Mouse (Mus musculus) liver, embryonic 14.5 days (tissue): ENCODE measurements at regions not wholly inside any gene's neighbourhood (a gene's known extent, or its start where the extent isn't known, plus 50 kb on each side); places are given as distances from the start of the nearest gene placed in this dataset.
A peak's percentile ranks its signal among the peaks of the same experiment; 100 is the strongest.

ENCODE experiments used
- ATAC-seq: fragments of 200-750 bp; cut with Nextera tagmentation; 2 replicates; pipeline ENCODE4 v1.8.0; 2017; ENCODE audit warnings: moderate number of reproducible peaks, mild to moderate bottlenecking, moderate library complexity; ENCODE audit not compliant: insufficient read depth
- DNase-seq, 3 experiments: peaks; one replicate each; pipeline ENCODE4 v3.0.0-alpha.2; 2012 to 2013; ENCODE audit warnings: low read depth in 3 of 3, low spot score in 3 of 3
- H3K27ac ChIP-seq: fragments of 300-500 bp; sonication (generic); 2 replicates; pipeline ENCODE4 v1.5.1; 2014; ENCODE audit warnings: moderate library complexity, mild to moderate bottlenecking, control low read depth, inconsistent platforms
- H3K27me3 ChIP-seq: fragments of 300-500 bp; sonication (generic); 2 replicates; pipeline ENCODE4 v1.6.1; 2014; ENCODE audit warnings: mild to moderate bottlenecking, low read length, moderate library complexity; ENCODE audit not compliant: control insufficient read depth, insufficient read depth
- H3K36me3 ChIP-seq: fragments of 300-500 bp; sonication (generic); replicated peaks from 2 replicates; pipeline ENCODE4 v1.6.1; 2014; ENCODE audit warnings: low read depth; ENCODE audit not compliant: control insufficient read depth, insufficient read depth
- H3K4me1 ChIP-seq, 2 experiments: fragments of 200-500 bp in 1 of 2; fragments of 300-500 bp in 1 of 2; sonication (generic) in 1 of 2; replicated peaks; 2 replicates each; pipeline ENCODE4 v1.6.1; 2012 to 2014; ENCODE audit warnings: antibody characterized with exemption in 1 of 2, inconsistent platforms in 1 of 2, low read length in 1 of 2; ENCODE audit not compliant: control insufficient read depth in 2 of 2, insufficient read depth in 2 of 2
- H3K4me2 ChIP-seq: fragments of 300-500 bp; sonication (generic); 2 replicates; pipeline ENCODE4 v1.6.1; 2014; ENCODE audit warnings: low read depth, mild to moderate bottlenecking, control low read depth, moderate library complexity
- H3K4me3 ChIP-seq, 2 experiments: fragments of 200-500 bp in 1 of 2; fragments of 300-500 bp in 1 of 2; sonication (generic) in 1 of 2; 2 replicates each; pipeline ENCODE4 v1.5.1; 2012 to 2014; ENCODE audit warnings: low read depth in 2 of 2, low read length in 2 of 2, mild to moderate bottlenecking in 2 of 2, control low read depth in 1 of 2, inconsistent platforms in 1 of 2, moderate library complexity in 1 of 2; ENCODE audit not compliant: insufficient read depth in 1 of 2
- H3K9ac ChIP-seq: fragments of 300-500 bp; sonication (generic); replicated peaks from 2 replicates; pipeline ENCODE4 v1.6.1; 2014; ENCODE audit warnings: mild to moderate bottlenecking, control low read depth, moderate library complexity
- H3K9me3 ChIP-seq: fragments of 300-500 bp; sonication (generic); 2 replicates; pipeline ENCODE4 v1.6.1; 2016; ENCODE audit warnings: low read length, mixed read lengths; ENCODE audit not compliant: control insufficient read depth
- CTCF ChIP-seq: IDR thresholded peaks from 2 replicates; pipeline ENCODE4 v1.5.1; 2016; ENCODE audit warnings: antibody characterized with exemption, low read depth, control low read depth
- EP300 ChIP-seq: IDR thresholded peaks from 2 replicates; pipeline ENCODE4 v1.6.1; 2016; ENCODE audit warnings: antibody characterized with exemption, low read depth
- WGBS: fragments of 180-500 bp; shearing (Covaris S2); extraction: QIAGEN DNeasy Blood & Tissue Kit; methylation state at CpG from one replicate; pipeline ENCODE4 v1.1.7; 2014; ENCODE audit not compliant: insufficient replicate concordance; 5-methylcytosine and 5-hydroxymethylcytosine counted together

- Histone ChIP-seq H3K4me3 (no peak overlapping the region), H3K36me3 (no peaks in the 10 kb centered on the region), H3K9me3 (no peaks in the 10 kb centered on the region), H3K27me3 (no peaks in the 10 kb centered on the region), H3K4me1 (no peaks in the 10 kb centered on the region; a peak in 1 of 4 replicates), H3K9ac (no peak overlapping the region), H3K4me2 (no peak overlapping the region), H3K27ac (no peak overlapping the region)
- TF ChIP-seq EP300 (no peak), CTCF (no peak)
- ATAC-seq: no peak
- DNase-seq: no peak
- 39% methylated on average over 9 of the region's 9 CpGs for WGBS
Observed at GRCm38 (mm10) chr3:39390442-39390841, 503.7 kb downstream of the Fat4 start.

- H3K36me3 ChIP-seq: no peaks in the 10 kb centered on the region
- H3K27ac ChIP-seq: no peak overlapping the region
- H3K4me3 ChIP-seq: no peak overlapping the region
- TF ChIP-seq EP300 (no peak), CTCF (peak; percentile 16; the same call in 1 of the 2 replicates)
- H3K4me1 ChIP-seq: no peaks in the 10 kb centered on the region; a peak in 1 of 4 replicates
- H3K9me3 ChIP-seq: no peaks in the 10 kb centered on the region
- WGBS: 46% methylated on average over 2 of the region's 2 CpGs
- ATAC-seq (no peak), DNase-seq (no peak)
- H3K9ac ChIP-seq: no peak overlapping the region
- no peaks in the 10 kb centered on the region for H3K27me3 ChIP-seq
- H3K4me2 ChIP-seq: no peak overlapping the region
Observed at GRCm38 (mm10) chr3:39392053-39392452, 505.3 kb downstream of the Fat4 start.

GRCm38 (mm10) chr3:39396672-39397071 lies 509.9 kb downstream of the Fat4 start:
- Histone ChIP-seq H3K9ac (no peak overlapping the region), H3K9me3 (no peaks in the 10 kb centered on the region), H3K4me3 (no peak overlapping the region), H3K27ac (no peak overlapping the region), H3K4me2 (no peak overlapping the region), H3K36me3 (no peaks in the 10 kb centered on the region), H3K27me3 (no peaks in the 10 kb centered on the region), H3K4me1 (no peaks in the 10 kb centered on the region)
- TF ChIP-seq EP300 (no peak), CTCF (no peak)
- ATAC-seq (no peak), DNase-seq (no peak)

GRCm38 (mm10) chr3:39397255-39397654 lies 510.5 kb downstream of the Fat4 start:
- H3K9me3 ChIP-seq: no peaks in the 10 kb centered on the region
- no peak overlapping the region for H3K9ac ChIP-seq
- H3K4me3 ChIP-seq: no peak overlapping the region
- no peak for ATAC-seq
- TF ChIP-seq CTCF (no peak), EP300 (no peak)
- H3K4me1 ChIP-seq: no peaks in the 10 kb centered on the region
- DNase-seq: no peak
- no peaks in the 10 kb centered on the region for H3K36me3 ChIP-seq
- H3K27me3 ChIP-seq: no peaks in the 10 kb centered on the region
- H3K4me2 ChIP-seq: no peak overlapping the region
- WGBS: 52% methylated on average over 3 of the region's 3 CpGs
- no peak overlapping the region for H3K27ac ChIP-seq

- Histone ChIP-seq H3K27ac (no peak overlapping the region), H3K36me3 (no peaks in the 10 kb centered on the region), H3K27me3 (no peaks in the 10 kb centered on the region), H3K9me3 (no peaks in the 10 kb centered on the region), H3K9ac (no peak overlapping the region), H3K4me3 (no peak overlapping the region), H3K4me1 (no peaks in the 10 kb centered on the region), H3K4me2 (no peak overlapping the region)
- WGBS: 73% methylated on average over 2 of the region's 2 CpGs
- TF ChIP-seq CTCF (no peak), EP300 (no peak)
- no peak for ATAC-seq
- no peak for DNase-seq
Observed at GRCm38 (mm10) chr3:39397677-39398076, 510.9 kb downstream of the Fat4 start.
